Mouse (Mus musculus) cerebellum, postnatal 4 days (tissue): Measurements from ENCODE around the gene Cenpj.

Experiments
- DNase-seq, 2 experiments: peaks; one replicate each; pipeline ENCODE4 v3.0.0; 2022; ENCODE audit warnings: low spot score in 2 of 2, mixed read lengths in 1 of 2

Gene Cenpj

DNA sequence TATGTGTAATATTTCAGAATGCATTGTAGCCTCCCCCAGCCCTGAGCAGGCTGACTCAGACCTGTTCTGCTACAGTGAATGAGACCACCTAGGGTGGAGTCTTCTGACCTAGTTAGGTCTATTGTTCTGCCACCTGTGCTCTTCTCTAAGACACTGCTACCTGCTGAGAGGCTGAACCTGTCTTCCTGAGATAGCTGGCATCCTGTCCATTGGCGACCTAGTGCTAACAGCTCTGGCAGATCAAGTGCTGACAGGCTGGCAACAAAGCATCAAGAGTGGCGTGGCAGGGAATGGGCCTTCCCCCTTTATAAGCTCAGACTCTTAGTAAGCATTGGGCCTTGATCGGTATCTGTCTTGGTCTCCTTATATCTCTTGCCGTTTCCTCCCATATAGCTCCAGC lies 24.3 kb downstream of the Cenpj start:
- DNase-seq: no peak

- DNase-seq: no peak
Observed at GRCm38 (mm10) chr14:56545491-56545890, 29.7 kb downstream of the Cenpj start.

DNA sequence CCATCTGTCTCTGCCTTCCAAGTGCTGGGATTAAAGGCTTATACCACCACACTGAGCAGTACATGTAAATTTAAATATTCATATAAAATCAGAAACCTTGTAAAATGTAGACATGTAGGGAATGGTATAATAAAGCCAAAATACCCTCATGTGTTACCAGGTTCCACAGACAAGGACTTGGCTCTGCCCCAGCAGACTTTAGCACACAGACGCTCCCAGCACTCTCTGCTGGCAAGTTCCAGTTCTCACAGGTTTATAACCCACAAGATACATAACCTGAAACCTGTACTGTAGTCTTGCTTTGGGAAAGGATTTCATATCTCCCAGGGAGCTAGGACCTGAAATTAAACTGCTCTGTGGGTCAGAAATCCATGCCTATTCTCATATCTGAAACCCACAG lies 30.3 kb downstream of the Cenpj start:
- DNase-seq: no peak

- no peak for DNase-seq
Observed at GRCm38 (mm10) chr14:56530788-56531187, 44.4 kb downstream of the Cenpj start.

DNA sequence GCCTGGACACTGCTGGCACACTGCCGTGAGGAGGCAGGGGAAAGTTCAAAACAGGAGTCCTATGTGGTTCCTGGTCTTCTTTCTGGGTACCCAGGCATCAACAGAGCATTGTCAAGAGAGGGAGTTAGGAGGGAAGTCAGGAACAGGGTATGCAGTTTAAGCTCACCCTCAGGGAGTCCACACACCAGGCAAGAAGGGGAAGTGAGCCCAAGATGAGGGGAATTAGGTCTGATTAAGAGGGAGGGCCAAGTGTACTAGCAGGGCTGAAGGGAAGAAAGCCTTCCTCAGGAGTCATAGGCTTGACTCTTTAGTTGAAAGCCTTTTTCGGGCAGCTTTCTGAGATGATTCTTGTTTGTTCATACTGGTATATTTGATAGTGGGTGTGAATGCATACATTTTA lies 60.5 kb downstream of the Cenpj start:
- no peak for DNase-seq

- no peak for DNase-seq
Observed at GRCm38 (mm10) chr14:56512084-56512483, 63.1 kb downstream of the Cenpj start.

DNA sequence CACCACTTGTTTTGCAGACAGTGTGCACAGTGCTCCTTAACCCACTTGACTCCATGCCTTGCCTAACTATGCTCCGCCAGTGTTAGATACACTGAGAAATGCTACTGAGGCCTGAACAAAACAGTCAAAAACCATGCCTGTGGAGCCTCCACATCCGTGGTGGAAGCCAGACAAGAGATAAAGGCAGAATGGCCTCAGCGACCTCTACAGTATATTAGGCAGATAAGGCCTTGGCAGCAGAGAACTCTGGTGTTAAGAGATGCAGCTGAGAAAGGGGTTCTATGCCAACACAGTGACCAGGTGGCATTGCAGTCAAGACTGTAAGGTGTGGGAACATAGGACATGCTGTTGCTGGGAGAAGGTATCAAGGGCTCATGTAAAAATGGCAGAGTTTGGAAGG lies 68.5 kb downstream of the Cenpj start:
- DNase-seq: no peak

DNA sequence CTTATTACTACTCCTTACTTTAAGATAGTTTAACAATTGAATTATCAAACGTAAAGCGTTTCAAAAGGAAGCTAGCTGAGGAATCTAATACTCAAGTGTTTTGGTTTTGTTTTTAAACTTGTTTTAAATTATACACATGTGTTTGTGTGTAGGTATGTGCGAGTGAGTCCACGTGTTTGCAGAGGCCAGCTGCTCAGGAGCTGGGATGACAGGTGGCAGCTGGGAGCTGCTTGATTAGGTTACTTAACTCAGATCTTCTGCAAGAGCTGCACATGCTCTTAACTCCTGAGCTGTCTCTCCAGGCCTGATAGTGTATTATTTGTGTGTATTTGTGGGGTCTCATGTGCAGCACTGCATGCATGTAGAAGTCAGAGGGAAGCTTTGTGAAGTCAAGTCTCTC lies 72.8 kb downstream of the Cenpj start:
- no peak for DNase-seq

DNA sequence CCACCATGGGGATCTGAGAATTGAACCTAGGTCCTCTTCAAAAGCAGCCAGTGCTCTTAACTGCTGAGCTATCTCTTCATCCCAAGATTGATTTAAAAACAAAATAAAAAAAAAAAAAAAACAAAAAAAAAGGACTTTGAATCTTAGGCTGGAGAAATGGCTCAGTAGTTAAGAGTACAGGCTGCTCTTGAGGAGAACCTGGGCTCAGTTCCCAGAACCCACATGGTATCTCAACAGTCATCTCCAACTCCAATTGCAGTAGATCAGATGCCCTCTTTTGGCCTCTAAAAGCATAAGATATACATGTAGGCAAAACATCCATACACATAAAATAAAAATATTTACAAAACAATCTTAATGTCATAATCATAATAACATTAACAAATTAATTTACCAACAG lies 85.4 kb downstream of the Cenpj start:
- DNase-seq: no peak
